Mouse (Mus musculus): ENCODE measurements around the gene Rph3al. TPM values are rescaled to one million over a fixed set of nuclear protein-coding genes. Genes with fewer than 3 reads are reported as not detected.
A peak's percentile ranks its signal among the peaks of the same experiment; 100 is the strongest.

Gene Rph3al
- polyA plus RNA-seq, 1 experiment from 2014 or later: 1.2 TPM

GRCm38 (mm10) chr11:75865859-75866258 lies 72.4 kb downstream of the Rph3al start:
- 45% methylated on average over 9 of the region's 9 CpGs for WGBS
- H3K4me3 ChIP-seq (ENCODE audit: low read depth, low read length): no peak overlapping the region
- H3K9me3 ChIP-seq (ENCODE audit: control insufficient read depth, low read length): no peaks in the 10 kb centered on the region
- ATAC-seq (ENCODE audit: insufficient read depth, low FRiP score, low TSS enrichment) (no peak), DNase-seq (ENCODE audit: low spot score) (peak; percentile 39)
- 0 out of 2 replicates have a peak, but pooled peaks cover 2% of the 10 kb centered on the region for H3K4me1 ChIP-seq (ENCODE audit: control insufficient read depth, insufficient read depth, low read length)
- H3K27me3 ChIP-seq (ENCODE audit: control insufficient read depth, insufficient read depth, low read length): no peaks in the 10 kb centered on the region
- H3K4me2 ChIP-seq (ENCODE audit: low read depth): no peak overlapping the region; the same call in 1 of the 2 replicates
- no peak overlapping the region for H3K27ac ChIP-seq (ENCODE audit: low read depth, low read length)
- no peaks in the 10 kb centered on the region for H3K36me3 ChIP-seq (ENCODE audit: control insufficient read depth, insufficient read depth, low read length)
- no peak overlapping the region for H3K9ac ChIP-seq (ENCODE audit: low read length)

- H3K4me1 ChIP-seq (ENCODE audit: control insufficient read depth, insufficient read depth, low read length): 0 out of 2 replicates have a peak, but pooled peaks cover 2% of the 10 kb centered on the region
- no peaks in the 10 kb centered on the region for H3K27me3 ChIP-seq (ENCODE audit: control insufficient read depth, insufficient read depth, low read length)
- no peak overlapping the region for H3K4me2 ChIP-seq (ENCODE audit: low read depth)
- H3K36me3 ChIP-seq (ENCODE audit: control insufficient read depth, insufficient read depth, low read length): no peaks in the 10 kb centered on the region
- no peak overlapping the region for H3K9ac ChIP-seq (ENCODE audit: low read length)
- H3K27ac ChIP-seq (ENCODE audit: low read depth, low read length): no peak overlapping the region
- WGBS: 44% methylated on average over 7 of the region's 7 CpGs
- ATAC-seq (ENCODE audit: insufficient read depth, low FRiP score, low TSS enrichment): no peak
- H3K4me3 ChIP-seq (ENCODE audit: low read depth, low read length): no peak overlapping the region
- no peaks in the 10 kb centered on the region for H3K9me3 ChIP-seq (ENCODE audit: control insufficient read depth, low read length)
- no peak for DNase-seq (ENCODE audit: low spot score)
Measured at GRCm38 (mm10) chr11:75865253-75865619, 73.0 kb downstream of the Rph3al start.

- WGBS: 17% methylated on average over 4 of the region's 4 CpGs
- no peak overlapping the region for H3K9ac ChIP-seq (ENCODE audit: low read length)
- ATAC-seq (ENCODE audit: insufficient read depth, low FRiP score, low TSS enrichment) (no peak), DNase-seq (ENCODE audit: low spot score) (no peak)
- no peak overlapping the region for H3K27ac ChIP-seq (ENCODE audit: low read depth, low read length)
- H3K4me2 ChIP-seq (ENCODE audit: low read depth): no peak overlapping the region
- no peaks in the 10 kb centered on the region for H3K27me3 ChIP-seq (ENCODE audit: control insufficient read depth, insufficient read depth, low read length)
- no peak overlapping the region for H3K4me3 ChIP-seq (ENCODE audit: low read depth, low read length)
- no peaks in the 10 kb centered on the region for H3K9me3 ChIP-seq (ENCODE audit: control insufficient read depth, low read length)
- no peaks in the 10 kb centered on the region for H3K36me3 ChIP-seq (ENCODE audit: control insufficient read depth, insufficient read depth, low read length)
- 0 out of 2 replicates have a peak, but pooled peaks cover 2% of the 10 kb centered on the region for H3K4me1 ChIP-seq (ENCODE audit: control insufficient read depth, insufficient read depth, low read length)
Measured at GRCm38 (mm10) chr11:75864529-75865252, 73.5 kb downstream of the Rph3al start.

DNA sequence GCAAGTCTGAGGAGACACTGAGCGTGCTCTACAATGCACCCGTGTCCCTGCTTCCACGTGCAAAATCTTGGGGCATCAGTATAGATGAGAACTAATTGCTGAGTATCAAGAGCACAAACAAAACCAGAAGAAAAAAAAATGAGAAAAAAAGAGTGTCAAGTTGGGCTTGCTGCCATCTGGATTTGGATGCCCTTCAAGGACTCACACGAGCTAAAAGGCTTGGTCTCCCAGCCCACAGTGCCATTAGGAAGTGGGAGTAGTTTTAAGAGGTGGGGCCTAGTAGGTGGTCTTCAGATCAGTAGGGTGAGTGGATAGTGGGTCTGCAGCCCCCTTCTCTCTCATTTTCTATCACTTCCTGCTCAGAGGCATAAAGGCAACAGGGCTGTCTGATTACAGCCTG lies 75.8 kb downstream of the Rph3al start:
- no peak overlapping the region for H3K4me2 ChIP-seq (ENCODE audit: low read depth)
- H3K27ac ChIP-seq (ENCODE audit: low read depth, low read length): no peak overlapping the region
- H3K9ac ChIP-seq (ENCODE audit: low read length): no peak overlapping the region
- H3K4me3 ChIP-seq (ENCODE audit: low read depth, low read length): no peak overlapping the region
- 0 out of 2 replicates have a peak, but pooled peaks cover 2% of the 10 kb centered on the region for H3K4me1 ChIP-seq (ENCODE audit: control insufficient read depth, insufficient read depth, low read length)
- H3K36me3 ChIP-seq (ENCODE audit: control insufficient read depth, insufficient read depth, low read length): no peaks in the 10 kb centered on the region
- 80% methylated on average over 4 of the region's 4 CpGs for WGBS
- no peak for ATAC-seq (ENCODE audit: insufficient read depth, low FRiP score, low TSS enrichment)
- no peaks in the 10 kb centered on the region for H3K9me3 ChIP-seq (ENCODE audit: control insufficient read depth, low read length)
- DNase-seq (ENCODE audit: low spot score): no peak
- no peaks in the 10 kb centered on the region for H3K27me3 ChIP-seq (ENCODE audit: control insufficient read depth, insufficient read depth, low read length)

DNA sequence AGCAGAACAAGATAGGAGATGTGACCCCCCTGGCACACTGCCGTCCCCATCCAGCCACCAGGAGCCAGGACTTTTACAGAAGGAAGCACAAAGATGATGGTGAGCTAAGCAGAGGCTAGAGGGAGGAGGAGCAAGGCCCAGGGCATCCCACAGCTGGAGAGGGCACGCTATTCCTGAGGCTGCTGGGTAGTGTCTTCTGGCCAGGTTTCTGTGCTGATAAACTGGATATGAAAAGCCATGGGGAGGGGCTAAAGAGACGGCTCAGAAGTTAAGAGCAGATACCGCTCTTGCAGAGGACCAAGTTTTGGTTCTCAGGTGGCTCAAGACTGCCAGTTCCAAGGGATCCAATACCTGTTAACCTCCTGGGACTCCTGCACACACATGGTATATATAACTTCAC lies 76.6 kb downstream of the Rph3al start:
- no peaks in the 10 kb centered on the region for H3K9me3 ChIP-seq (ENCODE audit: control insufficient read depth, low read length)
- no peak overlapping the region for H3K4me2 ChIP-seq (ENCODE audit: low read depth)
- ATAC-seq (ENCODE audit: insufficient read depth, low FRiP score, low TSS enrichment) (no peak), DNase-seq (ENCODE audit: low spot score) (no peak)
- no peak overlapping the region for H3K9ac ChIP-seq (ENCODE audit: low read length)
- 0 out of 2 replicates have a peak, but pooled peaks cover 2% of the 10 kb centered on the region for H3K4me1 ChIP-seq (ENCODE audit: control insufficient read depth, insufficient read depth, low read length)
- no peaks in the 10 kb centered on the region for H3K36me3 ChIP-seq (ENCODE audit: control insufficient read depth, insufficient read depth, low read length)
- no peaks in the 10 kb centered on the region for H3K27me3 ChIP-seq (ENCODE audit: control insufficient read depth, insufficient read depth, low read length)
- no peak overlapping the region for H3K4me3 ChIP-seq (ENCODE audit: low read depth, low read length)
- WGBS: 75% methylated on average over 4 of the region's 4 CpGs
- H3K27ac ChIP-seq (ENCODE audit: low read depth, low read length): no peak overlapping the region

DNA sequence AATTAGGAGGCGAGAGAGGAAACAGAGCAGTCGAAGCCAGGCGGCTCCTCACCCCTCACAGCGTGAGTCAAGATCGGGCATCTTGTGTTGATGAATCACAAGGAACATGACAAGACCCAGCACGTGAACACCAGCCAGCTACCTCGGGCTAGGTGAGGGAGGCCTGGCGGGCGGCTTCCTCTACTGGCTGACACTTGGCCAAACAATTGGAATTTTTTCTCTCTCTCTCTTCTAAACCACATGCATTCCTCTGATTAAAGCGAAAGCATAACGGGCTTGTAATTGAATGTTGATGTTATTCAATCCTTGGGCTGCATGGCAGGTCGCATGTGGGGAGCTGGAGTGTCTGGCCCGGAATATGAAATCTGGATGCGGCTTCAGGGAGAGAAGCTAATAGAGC lies 77.0 kb downstream of the Rph3al start:
- Histone ChIP-seq H3K4me3 (ENCODE audit: low read depth, low read length) (no peak overlapping the region), H3K4me2 (ENCODE audit: low read depth) (no peak overlapping the region), H3K36me3 (ENCODE audit: control insufficient read depth, insufficient read depth, low read length) (no peaks in the 10 kb centered on the region), H3K27ac (ENCODE audit: low read depth, low read length) (no peak overlapping the region), H3K9ac (ENCODE audit: low read length) (no peak overlapping the region), H3K27me3 (ENCODE audit: control insufficient read depth, insufficient read depth, low read length) (no peaks in the 10 kb centered on the region), H3K4me1 (ENCODE audit: control insufficient read depth, insufficient read depth, low read length) (0 out of 2 replicates have a peak, but pooled peaks cover 2% of the 10 kb centered on the region), H3K9me3 (ENCODE audit: control insufficient read depth, low read length) (no peaks in the 10 kb centered on the region)
- 78% methylated on average over 14 of the region's 14 CpGs for WGBS
- no peak for DNase-seq (ENCODE audit: low spot score)
- no peak for ATAC-seq (ENCODE audit: insufficient read depth, low FRiP score, low TSS enrichment)

- no peak overlapping the region for H3K27ac ChIP-seq (ENCODE audit: low read depth, low read length)
- DNase-seq (ENCODE audit: low spot score) (no peak), ATAC-seq (ENCODE audit: insufficient read depth, low FRiP score, low TSS enrichment) (no peak)
- no peaks in the 10 kb centered on the region for H3K4me1 ChIP-seq (ENCODE audit: control insufficient read depth, insufficient read depth, low read length)
- H3K36me3 ChIP-seq (ENCODE audit: control insufficient read depth, insufficient read depth, low read length): no peaks in the 10 kb centered on the region
- no peaks in the 10 kb centered on the region for H3K27me3 ChIP-seq (ENCODE audit: control insufficient read depth, insufficient read depth, low read length)
- 69% methylated on average over 8 of the region's 8 CpGs for WGBS
- no peak overlapping the region for H3K9ac ChIP-seq (ENCODE audit: low read length)
- no peak overlapping the region for H3K4me2 ChIP-seq (ENCODE audit: low read depth)
- no peak overlapping the region for H3K4me3 ChIP-seq (ENCODE audit: low read depth, low read length)
- no peaks in the 10 kb centered on the region for H3K9me3 ChIP-seq (ENCODE audit: control insufficient read depth, low read length)
Measured at GRCm38 (mm10) chr11:75859460-75859859, 78.8 kb downstream of the Rph3al start.

DNA sequence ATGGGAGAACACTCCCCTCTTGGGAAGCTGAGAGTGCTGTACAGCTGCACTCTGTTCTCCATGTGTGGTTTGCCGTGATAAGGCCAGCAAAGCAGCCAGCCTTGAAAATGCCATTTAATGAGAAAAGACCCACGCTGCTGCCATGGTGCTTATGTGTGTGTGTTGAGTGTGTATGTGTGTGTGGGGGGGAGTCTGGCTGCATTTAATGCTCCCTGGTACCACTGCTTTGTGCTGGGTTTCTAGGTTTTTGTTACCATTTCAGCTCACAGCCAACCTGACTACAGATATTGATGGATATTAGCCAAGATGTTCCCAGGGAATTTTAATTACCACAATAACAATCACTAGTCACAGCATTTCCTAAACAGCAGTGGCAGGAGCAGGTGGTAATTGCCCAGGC lies 79.3 kb downstream of the Rph3al start:
- DNase-seq (ENCODE audit: low spot score): no peak
- H3K36me3 ChIP-seq (ENCODE audit: control insufficient read depth, insufficient read depth, low read length): no peaks in the 10 kb centered on the region
- no peak overlapping the region for H3K4me3 ChIP-seq (ENCODE audit: low read depth, low read length)
- ATAC-seq (ENCODE audit: insufficient read depth, low FRiP score, low TSS enrichment): no peak
- 77% methylated on average over 2 of the region's 2 CpGs for WGBS
- no peak overlapping the region for H3K9ac ChIP-seq (ENCODE audit: low read length)
- no peak overlapping the region for H3K4me2 ChIP-seq (ENCODE audit: low read depth)
- H3K27me3 ChIP-seq (ENCODE audit: control insufficient read depth, insufficient read depth, low read length): no peaks in the 10 kb centered on the region
- H3K4me1 ChIP-seq (ENCODE audit: control insufficient read depth, insufficient read depth, low read length): no peaks in the 10 kb centered on the region
- no peaks in the 10 kb centered on the region for H3K9me3 ChIP-seq (ENCODE audit: control insufficient read depth, low read length)
- H3K27ac ChIP-seq (ENCODE audit: low read depth, low read length): no peak overlapping the region

GRCm38 (mm10) chr11:75857781-75858180 lies 80.4 kb downstream of the Rph3al start:
- H3K9me3 ChIP-seq (ENCODE audit: control insufficient read depth, low read length): no peaks in the 10 kb centered on the region
- no peak overlapping the region for H3K9ac ChIP-seq (ENCODE audit: low read length)
- H3K4me1 ChIP-seq (ENCODE audit: control insufficient read depth, insufficient read depth, low read length): no peaks in the 10 kb centered on the region
- DNase-seq (ENCODE audit: low spot score): no peak
- ATAC-seq (ENCODE audit: insufficient read depth, low FRiP score, low TSS enrichment): no peak
- WGBS: 75% methylated on average over 3 of the region's 3 CpGs
- no peaks in the 10 kb centered on the region for H3K27me3 ChIP-seq (ENCODE audit: control insufficient read depth, insufficient read depth, low read length)
- no peak overlapping the region for H3K4me2 ChIP-seq (ENCODE audit: low read depth)
- no peak overlapping the region for H3K4me3 ChIP-seq (ENCODE audit: low read depth, low read length)
- no peak overlapping the region for H3K27ac ChIP-seq (ENCODE audit: low read depth, low read length)
- H3K36me3 ChIP-seq (ENCODE audit: control insufficient read depth, insufficient read depth, low read length): no peaks in the 10 kb centered on the region

Data from neural tube, embryonic 11.5 days (tissue).